Mouse (Mus musculus): Measurements from ENCODE around the gene Prkar1a. TPM values are rescaled to one million over a fixed set of nuclear protein-coding genes. Genes with fewer than 3 reads are reported as not detected.
A peak's percentile ranks its signal among the peaks of the same experiment; 100 is the strongest.
"Not testable (repeated sequence)": the region's sequence is repeated elsewhere in the genome, so short reads cannot be mapped to it uniquely, and the experiment has no call there.

The Prkar1a gene
- polyA plus RNA-seq, 1 experiment, result 421 TPM

GRCm38 (mm10) chr11:109612871-109613529 lies 36.2 kb upstream of the Prkar1a start:
- Histone ChIP-seq H3K27me3 (ENCODE audit: control insufficient read depth, insufficient read depth, low read length) (no peaks in the 10 kb centered on the region), H3K27ac (ENCODE audit: insufficient read depth, low read length) (no peak overlapping the region), H3K4me3 (replicated peaks; ENCODE audit: insufficient read depth, low read depth, low read length) (no peak overlapping the region), H3K4me1 (ENCODE audit: control insufficient read depth, insufficient read depth, low read length) (peaks cover 8% of the 10 kb centered on the region; the same call in 1 of the 2 replicates)
- no peak for TF ChIP-seq CTCF (IDR thresholded peaks at IDR 0.05; ENCODE audit: borderline replicate concordance, insufficient read depth, low read depth, low read length)
- TF ChIP-seq POLR2A (IDR thresholded peaks at IDR 0.05; ENCODE audit: borderline replicate concordance, insufficient read depth, low read length), result no peak
- 86% methylated on average over 7 of the region's 7 CpGs for WGBS
- DNase-seq, result no peak

- Histone ChIP-seq H3K27ac (ENCODE audit: insufficient read depth, low read length) (no peak overlapping the region), H3K27me3 (ENCODE audit: control insufficient read depth, insufficient read depth, low read length) (no peaks in the 10 kb centered on the region), H3K4me3 (replicated peaks; ENCODE audit: insufficient read depth, low read depth, low read length) (no peak overlapping the region), H3K4me1 (ENCODE audit: control insufficient read depth, insufficient read depth, low read length) (peaks cover 3% of the 10 kb centered on the region; the same call in 1 of the 2 replicates)
- 87% methylated on average over 9 of the region's 9 CpGs for WGBS
- TF ChIP-seq CTCF (IDR thresholded peaks at IDR 0.05; ENCODE audit: borderline replicate concordance, insufficient read depth, low read depth, low read length) (no peak), POLR2A (IDR thresholded peaks at IDR 0.05; ENCODE audit: borderline replicate concordance, insufficient read depth, low read length) (no peak)
- no peak for DNase-seq
Measured at GRCm38 (mm10) chr11:109615286-109615685, 33.9 kb upstream of the Prkar1a start.

- peaks cover 3% of the 10 kb centered on the region; the same call in 1 of the 2 replicates for H3K4me1 ChIP-seq (ENCODE audit: control insufficient read depth, insufficient read depth, low read length)
- whole genome bisulfite sequencing, result 26% methylated on average over 4 of the region's 4 CpGs
Measured at GRCm38 (mm10) chr11:109616352-109616751, 32.9 kb upstream of the Prkar1a start.

GRCm38 (mm10) chr11:109616766-109617165 lies 32.4 kb upstream of the Prkar1a start:
- TF ChIP-seq POLR2A (IDR thresholded peaks at IDR 0.05; ENCODE audit: borderline replicate concordance, insufficient read depth, low read length) (no peak), CTCF (IDR thresholded peaks at IDR 0.05; ENCODE audit: borderline replicate concordance, insufficient read depth, low read depth, low read length) (no peak)
- 26% methylated on average over 4 of the region's 4 CpGs for WGBS
- Histone ChIP-seq H3K4me3 (replicated peaks; ENCODE audit: insufficient read depth, low read depth, low read length) (no peak overlapping the region), H3K27ac (ENCODE audit: insufficient read depth, low read length) (no peak overlapping the region), H3K27me3 (ENCODE audit: control insufficient read depth, insufficient read depth, low read length) (no peaks in the 10 kb centered on the region), H3K4me1 (ENCODE audit: control insufficient read depth, insufficient read depth, low read length) (peaks cover 3% of the 10 kb centered on the region; the same call in 1 of the 2 replicates)
- no peak for DNase-seq

More at GRCm38 (mm10) chr11:109616352-109616751, 32.9 kb upstream of the Prkar1a start:
- no peak overlapping the region for H3K4me3 ChIP-seq (replicated peaks; ENCODE audit: insufficient read depth, low read depth, low read length)
- H3K27me3 ChIP-seq (ENCODE audit: control insufficient read depth, insufficient read depth, low read length), result no peaks in the 10 kb centered on the region
- no peak for TF ChIP-seq POLR2A (IDR thresholded peaks at IDR 0.05; ENCODE audit: borderline replicate concordance, insufficient read depth, low read length)
- TF ChIP-seq CTCF (IDR thresholded peaks at IDR 0.05; ENCODE audit: borderline replicate concordance, insufficient read depth, low read depth, low read length), result no peak
- DNase-seq, result no peak
- no peak overlapping the region for H3K27ac ChIP-seq (ENCODE audit: insufficient read depth, low read length)

DNA sequence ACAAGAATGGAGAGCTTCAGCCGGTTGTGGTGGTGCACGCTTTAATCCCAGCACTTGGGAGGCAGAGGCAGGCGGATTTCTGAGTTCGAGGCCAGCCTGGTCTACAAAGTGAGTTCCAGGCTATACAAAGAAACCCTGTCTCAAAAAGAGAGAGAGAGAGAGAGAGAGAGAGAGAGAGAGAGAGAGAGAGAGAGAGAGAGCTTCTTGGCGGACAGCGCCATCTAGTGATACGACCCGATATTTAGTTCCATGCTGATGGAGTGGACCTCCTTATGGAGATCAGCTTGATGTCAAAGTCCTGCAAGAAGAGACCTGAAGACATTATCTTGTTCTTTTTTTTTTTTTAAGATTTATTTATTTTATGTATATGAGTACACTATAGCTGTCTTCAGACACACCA lies 30.1 kb upstream of the Prkar1a start:
- peak; percentile 53 to 64 for DNase-seq
- not testable (repeated sequence) for H3K27ac ChIP-seq (ENCODE audit: insufficient read depth, low read length); H3K4me3 ChIP-seq (replicated peaks; ENCODE audit: insufficient read depth, low read depth, low read length); H3K4me1 ChIP-seq (ENCODE audit: control insufficient read depth, insufficient read depth, low read length); H3K27me3 ChIP-seq (ENCODE audit: control insufficient read depth, insufficient read depth, low read length)
- 42% methylated on average over 8 of the region's 8 CpGs for whole genome bisulfite sequencing
- TF ChIP-seq CTCF (IDR thresholded peaks at IDR 0.05; ENCODE audit: borderline replicate concordance, insufficient read depth, low read depth, low read length), result peak; percentile 48; the same call in 1 of the 2 replicates

DNA sequence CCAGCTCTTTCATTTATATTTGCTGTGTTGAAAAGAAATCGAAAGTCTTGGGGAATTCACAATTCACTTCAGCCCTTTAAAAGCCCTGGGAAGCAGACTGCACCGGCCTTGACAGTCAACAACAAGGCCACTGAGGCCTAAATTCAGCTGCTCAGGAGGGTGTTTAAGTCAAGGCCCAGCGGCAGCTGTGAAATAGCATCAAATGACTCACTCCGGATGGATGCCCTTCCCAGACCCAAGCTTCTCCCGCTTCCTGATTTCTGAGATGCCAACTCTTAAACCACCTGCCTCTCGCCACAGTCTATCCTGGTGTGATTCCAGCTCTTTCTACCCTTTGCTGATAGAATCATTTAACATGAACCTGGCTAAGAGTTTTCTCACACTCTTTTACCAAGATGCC lies 28.8 kb upstream of the Prkar1a start:
- H3K27me3 ChIP-seq (ENCODE audit: control insufficient read depth, insufficient read depth, low read length), result no peaks in the 10 kb centered on the region
- peaks cover 3% of the 10 kb centered on the region; the same call in 1 of the 2 replicates for H3K4me1 ChIP-seq (ENCODE audit: control insufficient read depth, insufficient read depth, low read length)
- WGBS, result 89% methylated on average over 6 of the region's 6 CpGs
- no peak overlapping the region for H3K4me3 ChIP-seq (replicated peaks; ENCODE audit: insufficient read depth, low read depth, low read length)
- no peak overlapping the region for H3K27ac ChIP-seq (ENCODE audit: insufficient read depth, low read length)
- no peak for DNase-seq
- no peak for TF ChIP-seq CTCF (IDR thresholded peaks at IDR 0.05; ENCODE audit: borderline replicate concordance, insufficient read depth, low read depth, low read length)
- TF ChIP-seq POLR2A (IDR thresholded peaks at IDR 0.05; ENCODE audit: borderline replicate concordance, insufficient read depth, low read length), result no peak

DNA sequence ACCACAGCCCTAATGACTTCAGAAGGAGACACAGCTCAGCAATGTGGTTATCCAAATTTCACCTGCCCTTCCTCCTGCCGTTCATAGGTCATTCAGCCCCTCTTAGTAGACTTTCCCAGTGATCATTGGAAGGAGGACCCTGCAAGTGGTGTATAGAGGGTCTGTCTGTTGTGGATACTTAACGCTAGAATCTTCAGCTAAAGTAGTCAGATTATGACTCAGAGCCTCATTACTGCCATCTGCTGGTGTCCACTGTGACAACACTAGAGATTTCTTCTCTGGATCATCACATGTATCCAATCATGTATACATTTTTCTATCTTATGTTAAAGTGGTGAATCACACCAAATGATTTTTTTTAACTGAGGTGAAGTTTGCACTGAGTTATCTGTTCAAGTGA lies 28.0 kb upstream of the Prkar1a start:
- peak; percentile 45 to 58 for DNase-seq
- Histone ChIP-seq H3K27ac (ENCODE audit: insufficient read depth, low read length) (no peak overlapping the region), H3K4me1 (ENCODE audit: control insufficient read depth, insufficient read depth, low read length) (peaks cover 3% of the 10 kb centered on the region; the same call in 1 of the 2 replicates), H3K27me3 (ENCODE audit: control insufficient read depth, insufficient read depth, low read length) (no peaks in the 10 kb centered on the region), H3K4me3 (replicated peaks; ENCODE audit: insufficient read depth, low read depth, low read length) (no peak overlapping the region)
- WGBS, result 14% methylated on average over 2 of the region's 2 CpGs
- peak; percentile 52; the same call in 1 of the 2 replicates for TF ChIP-seq CTCF (IDR thresholded peaks at IDR 0.05; ENCODE audit: borderline replicate concordance, insufficient read depth, low read depth, low read length)
- no peak for TF ChIP-seq POLR2A (IDR thresholded peaks at IDR 0.05; ENCODE audit: borderline replicate concordance, insufficient read depth, low read length)

- Histone ChIP-seq H3K27me3 (ENCODE audit: control insufficient read depth, insufficient read depth, low read length) (no peaks in the 10 kb centered on the region), H3K27ac (ENCODE audit: insufficient read depth, low read length) (no peak overlapping the region), H3K4me1 (ENCODE audit: control insufficient read depth, insufficient read depth, low read length) (no peaks in the 10 kb centered on the region), H3K4me3 (replicated peaks; ENCODE audit: insufficient read depth, low read depth, low read length) (peak overlapping the region; percentile 12)
- DNase-seq, result no peak
- WGBS, result 42% methylated on average over 15 of the region's 15 CpGs
- no peak for TF ChIP-seq POLR2A (IDR thresholded peaks at IDR 0.05; ENCODE audit: borderline replicate concordance, insufficient read depth, low read length)
- no peak for TF ChIP-seq CTCF (IDR thresholded peaks at IDR 0.05; ENCODE audit: borderline replicate concordance, insufficient read depth, low read depth, low read length)
Measured at GRCm38 (mm10) chr11:109622518-109623037, 26.6 kb upstream of the Prkar1a start.

Measured in cerebellum, adult 2 months (tissue).